Mouse (Mus musculus) activated CD4-positive, CD25-positive, alpha-beta regulatory T cell (primary cell): ENCODE data around the gene Tmem198. TPM values are rescaled to one million over a fixed set of nuclear protein-coding genes. Genes with fewer than 3 reads are reported as not detected.

Source experiments
- polyA plus RNA-seq, 2 experiments: library from polyadenylated mRNA; unstranded; fragments of 100-300 nt; shearing (Covaris generic); gene quantifications; one replicate each; pipeline ENCODE4 v1.2.1; 2017

Gene Tmem198
- 1 to 10 TPM in 1 of 2 experiments, under 1 TPM in 1; 0.98 to 2.0 TPM for polyA plus RNA-seq

GRCm38 (mm10) chr1:75478916-75479634 lies at the start of gene Tmem198, which contains the start of gene Chpf:
Gene Tmem198 (plus strand): TSS chr1:75479532.
Gene Chpf (minus strand): TSS chr1:75479307.

DNA sequence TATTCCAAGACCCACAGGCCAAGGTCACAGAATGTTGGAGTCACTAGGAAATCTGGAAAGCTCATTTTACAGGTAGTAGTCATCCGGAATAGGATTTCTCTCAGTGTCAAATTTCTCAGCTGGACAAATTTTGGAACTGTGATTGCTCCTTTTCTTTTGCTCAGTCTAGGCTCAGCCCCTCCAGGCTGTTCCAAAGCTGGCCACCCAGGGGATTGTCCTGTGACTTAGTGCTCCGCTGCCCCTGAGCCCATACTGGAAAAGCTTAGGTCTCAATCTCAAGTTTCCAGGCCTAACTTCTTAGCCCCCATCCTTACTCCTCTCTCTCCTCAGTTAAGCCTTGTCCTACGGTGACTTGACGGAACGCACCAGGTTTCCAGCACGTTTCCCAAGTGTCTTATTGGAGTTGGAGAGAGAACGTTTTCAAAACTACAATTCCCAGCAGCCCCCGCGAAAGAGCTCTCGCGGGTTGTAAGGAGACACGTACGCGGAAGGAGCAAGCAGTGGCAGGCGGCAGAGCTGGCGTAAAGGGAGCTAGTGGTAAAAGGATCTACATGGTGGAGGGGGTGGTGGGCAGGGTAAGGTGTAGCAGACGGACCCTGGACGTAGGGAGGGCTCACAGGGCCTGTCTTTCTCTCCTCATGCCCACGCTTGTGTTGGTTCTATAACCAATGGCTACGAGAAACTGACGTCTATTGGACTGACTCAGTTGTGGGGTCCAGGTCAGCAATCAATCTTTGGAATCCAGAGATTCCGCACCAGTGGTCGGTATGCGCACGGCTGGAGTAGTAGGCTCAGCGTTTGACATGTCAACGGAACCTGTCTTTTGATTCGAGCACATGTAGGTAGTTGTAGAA lies 43.6 kb upstream of the Tmem198 start, which contains the start of gene Gmppa:
TSS of gene Gmppa (plus strand) at position 456 of the 854 bp plus-strand sequence.

DNA sequence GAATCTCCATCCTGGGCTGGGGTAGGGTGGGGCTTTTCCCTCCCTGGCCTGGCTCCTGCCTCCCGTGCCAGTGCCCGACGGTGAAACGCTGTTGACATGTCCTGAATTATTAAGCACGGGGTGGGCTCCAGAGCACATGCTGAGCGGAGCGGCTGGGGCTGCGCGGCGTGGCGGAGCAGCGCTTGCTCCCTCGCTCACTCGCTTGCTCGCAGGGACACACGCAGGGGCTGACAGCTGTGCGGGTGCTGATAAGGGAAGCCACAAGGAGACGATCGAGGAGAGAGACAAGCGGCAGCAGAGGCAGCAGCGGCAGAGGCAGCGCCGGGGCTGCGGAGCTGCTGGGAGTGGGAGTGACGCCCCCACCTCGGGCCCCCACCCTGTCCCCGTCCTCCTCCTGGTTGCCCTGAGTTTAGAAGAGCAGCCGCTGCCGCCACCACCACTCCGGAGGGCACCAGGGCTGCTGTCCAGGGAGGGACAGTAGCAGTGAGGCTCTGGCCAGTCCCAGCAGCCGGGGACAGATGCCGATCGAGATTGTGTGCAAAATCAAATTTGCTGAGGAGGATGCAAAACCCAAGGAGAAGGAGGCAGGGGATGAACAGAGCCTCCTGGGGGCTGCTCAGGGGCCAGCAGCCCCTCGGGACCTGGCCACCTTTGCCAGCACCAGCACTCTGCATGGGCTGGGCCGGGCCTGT lies 28.9 kb upstream of the Tmem198 start, which contains the start of gene Asic4:
TSS of gene Asic4 (plus strand) at position 123 of the 692 bp plus-strand sequence.

GRCm38 (mm10) chr1:75505956-75506831 lies 26.9 kb downstream of the Tmem198 start, which contains the start of gene Obsl1:
Gene Obsl1 (minus strand): TSS chr1:75506452.

GRCm38 (mm10) chr1:75507006-75507405 lies 27.7 kb downstream of the Tmem198 start, which contains the start of gene Inha:
Gene Inha (plus strand): TSS chr1:75507077.

DNA sequence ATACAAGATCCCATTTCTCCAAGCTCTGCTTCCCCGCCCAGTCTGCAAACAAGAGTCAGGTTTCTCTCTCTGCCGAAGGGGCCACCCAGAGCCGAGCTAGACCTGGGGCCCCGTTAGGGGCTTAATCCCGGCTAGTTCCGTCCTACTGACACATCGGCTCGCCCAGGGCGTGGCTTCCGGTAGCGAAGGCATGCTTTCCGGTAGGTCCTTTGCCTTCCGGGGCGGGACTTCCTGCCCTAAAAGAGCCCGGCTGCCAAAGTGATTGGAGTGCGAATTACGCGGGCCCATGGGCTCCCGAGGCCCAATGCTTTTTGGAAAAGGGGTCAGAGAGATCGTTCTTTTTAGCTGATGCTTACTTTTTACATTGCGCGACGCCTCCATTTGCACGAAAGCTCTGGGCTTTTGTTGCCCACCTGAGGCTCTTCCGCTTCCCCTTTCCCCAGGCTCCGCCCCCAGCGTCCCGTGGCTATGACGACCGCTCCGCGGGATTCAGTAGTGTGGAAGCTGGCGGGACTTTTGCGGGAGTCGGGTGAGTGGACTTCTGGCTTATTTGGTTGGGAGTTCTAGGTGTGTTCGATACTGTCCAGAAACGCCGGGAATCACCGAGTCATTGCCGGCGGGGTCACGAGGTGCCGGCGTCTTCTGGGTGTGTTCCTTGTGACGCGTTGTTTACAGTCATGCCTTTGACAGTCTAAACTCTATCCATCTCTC lies 42.1 kb downstream of the Tmem198 start, which contains the start of gene Stk11ip:
TSS of gene Stk11ip (plus strand) at position 209 of the 711 bp plus-strand sequence.

Other genes with a start within 250 kb of the Tmem198 start
- gene A630095N17Rik, start 247.4 kb upstream of the Tmem198 start, polyA plus RNA-seq: not detected
- 10 to 100 TPM; 10.8 to 14.4 TPM for gene Dnajb2, start 243.1 kb upstream of the Tmem198 start, polyA plus RNA-seq
- gene Ptprn, start 215.0 kb upstream of the Tmem198 start, polyA plus RNA-seq: under 1 TPM; 0.18 to 0.71 TPM
- gene Resp18, start 201.1 kb upstream of the Tmem198 start, polyA plus RNA-seq: not detected
- gene Dnpep, start 161.5 kb upstream of the Tmem198 start, polyA plus RNA-seq: 10 to 100 TPM; 71.2 TPM
- gene Des, start 119.2 kb upstream of the Tmem198 start, polyA plus RNA-seq: under 1 TPM in 1 of 2 experiments, not detected in 1; 0.16 TPM
- under 1 TPM; 0.29 to 0.54 TPM for gene Speg, start 104.2 kb upstream of the Tmem198 start, polyA plus RNA-seq
- 10 to 100 TPM; 68.6 to 74.4 TPM for gene Gmppa, start 43.6 kb upstream of the Tmem198 start, polyA plus RNA-seq
- under 1 TPM in 1 of 2 experiments, not detected in 1; 0.07 TPM for gene Asic4, start 29.1 kb upstream of the Tmem198 start, polyA plus RNA-seq
- 10 to 100 TPM; 24.7 to 38.0 TPM for gene Chpf, start 225 bp upstream of the Tmem198 start, polyA plus RNA-seq
- under 1 TPM in 1 of 2 experiments, not detected in 1; 0.10 TPM for gene Obsl1, start 26.9 kb downstream of the Tmem198 start, polyA plus RNA-seq
- gene Inha, start 27.5 kb downstream of the Tmem198 start, polyA plus RNA-seq: not detected
- 10 to 100 TPM; 17.0 to 21.3 TPM for gene Stk11ip, start 42.0 kb downstream of the Tmem198 start, polyA plus RNA-seq
- gene Slc4a3, start 66.7 kb downstream of the Tmem198 start, polyA plus RNA-seq: under 1 TPM in 1 of 2 experiments, not detected in 1; 0.05 TPM